Mouse (Mus musculus): ENCODE results near the gene Runx1. TPM values are rescaled to one million over a fixed set of nuclear protein-coding genes. Genes with fewer than 3 reads are reported as not detected.
A peak's percentile ranks its signal among the peaks of the same experiment; 100 is the strongest.

Runx1 gene
- polyA plus RNA-seq, 3 experiments from 2014 or later, result 28.0 to 47.0 (median 44.5) TPM

DNA sequence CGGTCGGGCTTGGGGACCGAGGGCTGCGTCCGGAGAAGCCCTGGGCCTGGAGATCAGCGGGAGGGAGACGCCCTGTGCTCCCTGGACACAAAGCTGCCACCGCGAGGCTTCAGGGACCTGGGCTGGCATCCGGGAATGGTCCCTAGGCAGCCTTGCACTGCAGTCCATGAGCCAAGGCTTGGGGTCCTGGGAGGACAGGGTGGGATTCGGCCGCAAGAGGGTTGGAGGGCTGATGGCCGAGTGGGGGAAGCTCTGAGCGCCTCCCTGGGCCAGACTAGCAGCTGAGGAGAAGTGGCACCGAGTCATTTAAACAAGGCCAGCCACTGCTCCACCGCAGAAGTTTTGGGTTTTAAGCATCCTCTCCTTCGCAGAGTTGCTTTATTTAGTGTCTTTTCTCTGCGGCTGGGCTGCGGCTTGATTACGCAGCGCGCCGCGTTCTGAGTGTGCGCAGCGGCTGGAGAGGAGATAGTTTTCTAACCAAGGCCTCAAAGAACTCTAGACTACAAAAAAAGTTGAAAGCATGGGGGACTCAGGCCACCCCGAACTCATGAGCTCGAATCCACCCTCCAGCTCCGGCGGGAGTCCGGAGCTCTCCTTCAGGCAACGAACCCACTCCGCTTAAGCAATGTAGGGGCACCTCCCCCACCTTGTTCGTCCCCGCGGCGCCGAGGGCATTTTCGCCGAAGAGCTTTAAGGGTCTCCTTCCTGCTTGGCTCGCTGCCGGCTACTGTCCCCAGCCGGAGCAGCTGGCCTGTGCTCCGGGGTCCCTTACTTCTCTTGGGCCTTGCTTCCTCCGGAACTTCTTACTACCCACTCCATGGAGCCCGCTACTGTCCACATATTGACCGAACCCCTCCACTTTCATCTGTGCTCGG is 128.0 kb downstream of the Runx1 start:
- ATAC-seq, result peak; percentile 18

GRCm38 (mm10) chr16:92697227-92697736 is 128.7 kb downstream of the Runx1 start:
- peak; percentile 62 for ATAC-seq

DNA sequence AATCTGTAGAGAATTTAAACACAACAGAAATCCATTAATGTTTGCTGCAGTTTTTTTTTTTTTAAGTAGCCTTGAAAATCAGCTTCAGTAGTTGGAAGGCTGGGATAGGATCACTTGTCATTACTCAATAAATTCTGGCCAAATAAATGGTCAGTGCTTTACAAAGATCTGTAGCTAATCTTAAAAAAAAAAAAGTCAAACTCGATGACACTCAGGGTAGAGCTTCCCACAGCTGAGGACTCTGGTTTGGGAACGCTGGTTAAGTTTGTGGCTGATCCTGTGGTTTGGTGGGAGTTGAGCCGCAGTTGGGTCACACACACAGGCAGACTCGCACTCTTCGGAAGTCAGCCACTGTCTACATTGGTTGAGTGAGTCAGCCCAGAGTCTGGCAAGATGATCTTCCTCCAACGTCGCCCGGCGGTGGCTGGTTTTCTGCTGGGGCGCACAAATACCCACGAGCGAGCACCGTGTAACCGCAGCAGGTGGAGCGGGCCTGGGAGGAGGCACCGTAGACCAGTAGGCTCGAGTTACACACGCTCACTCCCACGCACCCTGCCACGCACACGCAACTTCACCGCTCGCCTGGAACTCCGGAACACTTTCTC is 129.4 kb downstream of the Runx1 start:
- ATAC-seq, result peak; percentile 18

- no peak for ATAC-seq
Observed at GRCm38 (mm10) chr16:92695981-92696380, 130.0 kb downstream of the Runx1 start.

GRCm38 (mm10) chr16:92695200-92695921 is 130.6 kb downstream of the Runx1 start:
- ATAC-seq, result no peak

- ATAC-seq, result no peak
Observed at GRCm38 (mm10) chr16:92694496-92695106, 131.3 kb downstream of the Runx1 start.

DNA sequence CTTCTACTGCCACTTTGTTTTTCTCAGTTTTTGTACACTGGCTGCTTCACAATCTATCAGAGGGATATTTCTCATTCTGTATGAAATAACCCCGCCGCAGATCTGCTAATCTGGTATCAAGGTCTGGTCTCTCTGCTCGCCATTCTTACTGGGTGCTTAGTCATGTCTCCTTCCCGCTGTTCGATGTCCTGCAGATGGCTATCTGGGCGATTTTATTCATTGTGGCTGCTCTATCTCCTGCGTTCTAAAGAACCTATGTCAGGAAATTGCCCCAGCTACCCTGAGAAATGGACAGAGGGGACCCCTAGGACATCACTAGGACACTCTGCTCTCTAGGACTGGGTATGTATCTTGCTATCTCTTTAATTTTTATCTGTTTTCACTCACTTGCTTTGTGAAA is 135.2 kb downstream of the Runx1 start:
- no peak for ATAC-seq

- ATAC-seq, result no peak
Observed at GRCm38 (mm10) chr16:92688941-92689340, 137.0 kb downstream of the Runx1 start.

DNA sequence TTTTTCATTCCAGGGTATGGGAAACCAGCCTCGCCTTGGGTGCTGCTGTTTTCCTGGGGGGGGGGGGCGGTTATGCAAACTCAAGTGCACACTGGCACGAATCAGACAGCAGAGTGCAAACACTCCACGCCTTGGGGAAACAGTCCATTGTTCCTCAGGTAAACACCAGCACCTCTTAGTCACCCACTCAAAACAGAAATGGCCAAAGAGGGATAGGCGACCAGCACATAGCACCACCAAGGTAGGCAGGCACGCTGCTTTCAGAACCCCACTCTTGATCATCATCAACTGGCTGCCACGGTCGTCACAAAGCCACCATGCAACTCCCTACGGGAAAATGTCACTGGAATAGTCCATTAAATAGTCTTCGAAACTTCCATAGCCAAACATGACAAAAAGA is 139.0 kb downstream of the Runx1 start:
- no peak for ATAC-seq

DNA sequence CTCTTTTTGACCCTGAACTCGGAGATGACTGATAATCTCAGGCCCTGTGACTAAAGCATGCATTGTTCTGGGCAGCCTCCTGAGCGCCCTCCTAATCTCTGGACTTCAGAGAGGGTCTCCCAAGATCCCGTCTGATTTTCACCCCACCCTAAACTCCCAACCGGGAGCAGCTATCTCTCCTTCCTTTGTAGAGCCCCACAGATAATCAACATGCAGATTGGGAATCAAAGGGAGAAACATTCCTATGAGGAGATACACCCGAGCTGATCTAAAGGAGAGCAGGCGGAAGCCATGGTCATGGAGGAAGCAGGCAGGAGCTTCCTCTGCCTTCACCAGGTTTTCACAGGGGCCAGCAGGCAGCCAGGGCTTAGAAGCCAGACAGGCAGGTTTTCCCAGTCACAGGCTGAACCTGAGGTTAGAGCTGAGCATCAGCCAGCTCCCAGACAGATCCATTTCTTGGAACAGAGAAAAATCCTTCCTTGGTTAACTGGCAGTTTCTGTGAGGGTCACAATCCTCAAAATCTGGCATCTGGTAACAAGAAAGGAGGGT is 140.1 kb downstream of the Runx1 start:
- no peak for ATAC-seq

- ATAC-seq, result no peak
Observed at GRCm38 (mm10) chr16:92684423-92685211, 141.3 kb downstream of the Runx1 start.

DNA sequence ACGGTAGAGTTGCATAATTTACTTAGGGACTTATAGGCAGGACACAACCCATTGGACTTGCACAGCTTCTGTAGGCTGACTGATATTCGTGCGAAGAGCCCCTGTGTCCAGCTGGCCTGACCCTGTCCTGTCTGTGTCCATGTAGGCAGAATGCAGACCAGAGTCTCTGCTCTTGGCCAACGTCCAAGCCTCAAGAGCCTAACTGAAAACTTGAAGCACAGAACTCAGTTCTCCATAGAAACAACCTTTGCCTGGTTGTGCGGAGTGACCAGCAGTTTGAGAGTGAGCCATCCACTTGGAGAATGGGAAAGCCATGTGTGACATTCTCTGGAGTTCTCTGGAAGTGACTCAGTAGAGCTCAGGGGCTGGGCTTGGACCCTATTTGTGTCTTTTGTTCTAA is 149.3 kb downstream of the Runx1 start:
- ATAC-seq, result no peak

DNA sequence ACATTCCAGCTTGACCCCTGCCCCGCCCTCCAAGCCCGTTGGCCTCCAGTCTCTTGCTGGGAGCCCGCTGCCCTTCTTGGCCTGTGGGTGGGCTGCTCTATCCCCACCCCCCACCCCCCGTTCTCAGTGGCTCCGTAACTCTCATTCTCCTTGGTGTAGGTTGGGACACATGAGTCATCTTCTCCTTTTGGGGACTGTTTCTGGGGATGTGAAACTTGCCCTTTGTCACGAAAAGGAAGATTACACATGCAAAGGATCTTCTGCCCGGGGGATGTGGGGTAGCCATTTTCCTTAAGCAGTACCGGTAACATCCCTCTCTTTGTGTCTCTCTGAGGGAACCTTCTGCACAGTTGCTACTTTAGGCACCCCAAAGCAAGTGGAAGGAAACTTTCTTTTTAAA is 150.3 kb downstream of the Runx1 start:
- ATAC-seq, result no peak

DNA sequence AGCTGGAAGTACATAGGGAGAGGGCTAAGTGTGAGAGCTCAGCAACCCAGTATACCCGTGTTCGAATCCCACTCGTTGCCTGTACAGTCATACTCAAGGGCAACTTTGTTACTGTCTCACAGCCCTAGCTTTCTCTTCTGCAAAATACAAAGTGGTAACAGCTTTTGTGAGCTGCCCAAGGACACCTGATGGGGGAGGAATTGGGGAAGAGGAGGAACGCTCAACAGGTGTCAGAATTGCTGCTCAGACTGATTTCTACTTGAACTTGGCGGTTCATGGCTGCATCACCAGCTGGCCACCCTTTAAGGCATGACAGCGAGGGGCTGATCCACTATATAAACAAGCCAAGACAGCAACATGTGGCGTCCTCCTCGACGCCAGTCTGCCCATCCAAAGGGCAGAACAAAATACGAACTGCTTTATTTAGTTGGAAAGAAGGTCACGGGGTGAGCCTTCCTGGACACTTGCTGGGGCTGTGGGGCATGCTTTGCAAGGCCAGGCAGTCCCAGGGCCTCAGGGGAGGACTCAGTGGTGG is 151.0 kb downstream of the Runx1 start:
- no peak for ATAC-seq

- ATAC-seq, result no peak
Observed at GRCm38 (mm10) chr16:92674121-92674816, 151.7 kb downstream of the Runx1 start.

GRCm38 (mm10) chr16:92668807-92669206 is 157.1 kb downstream of the Runx1 start:
- ATAC-seq, result no peak

DNA sequence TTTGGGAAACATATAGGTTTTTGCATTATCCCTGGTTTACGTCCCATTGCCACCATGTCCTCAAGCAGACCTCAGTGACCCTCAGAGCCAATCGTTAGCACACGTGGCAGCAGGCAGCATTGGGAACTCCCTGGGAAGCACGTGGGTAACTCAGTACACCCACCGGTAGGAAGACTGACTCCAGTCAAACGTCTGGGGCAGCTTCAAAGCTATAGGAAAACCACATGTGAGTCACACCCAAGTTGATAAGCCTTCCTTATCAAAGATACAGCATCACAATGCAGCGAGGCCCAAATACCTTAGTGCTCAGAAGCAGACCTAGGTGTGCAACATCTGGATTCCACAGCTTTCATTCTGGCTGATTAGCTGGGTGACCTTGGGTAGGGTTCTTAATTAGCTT is 164.2 kb downstream of the Runx1 start:
- ATAC-seq, result no peak

DNA sequence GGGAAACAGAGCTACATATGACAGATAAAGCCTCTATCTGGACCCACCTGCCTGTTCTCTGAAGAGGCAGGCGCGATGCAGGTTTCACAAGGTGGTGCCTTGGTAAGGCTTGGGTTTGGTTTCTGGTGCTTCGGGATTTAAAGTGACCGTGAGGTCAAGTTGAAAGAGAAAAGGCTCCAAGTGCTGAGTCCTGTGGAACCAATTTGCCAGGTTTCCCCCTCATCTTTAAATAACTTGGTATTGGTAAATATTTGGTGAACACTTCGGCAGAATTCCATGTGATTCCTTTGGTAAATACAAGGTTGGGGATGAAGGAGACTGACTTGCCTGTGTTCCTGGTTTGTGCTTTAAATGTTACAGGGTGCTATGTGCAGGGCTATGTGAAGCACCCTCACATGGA is 169.2 kb downstream of the Runx1 start:
- no peak for ATAC-seq

GRCm38 (mm10) chr16:92654294-92654950 is 171.5 kb downstream of the Runx1 start:
- no peak for ATAC-seq

DNA sequence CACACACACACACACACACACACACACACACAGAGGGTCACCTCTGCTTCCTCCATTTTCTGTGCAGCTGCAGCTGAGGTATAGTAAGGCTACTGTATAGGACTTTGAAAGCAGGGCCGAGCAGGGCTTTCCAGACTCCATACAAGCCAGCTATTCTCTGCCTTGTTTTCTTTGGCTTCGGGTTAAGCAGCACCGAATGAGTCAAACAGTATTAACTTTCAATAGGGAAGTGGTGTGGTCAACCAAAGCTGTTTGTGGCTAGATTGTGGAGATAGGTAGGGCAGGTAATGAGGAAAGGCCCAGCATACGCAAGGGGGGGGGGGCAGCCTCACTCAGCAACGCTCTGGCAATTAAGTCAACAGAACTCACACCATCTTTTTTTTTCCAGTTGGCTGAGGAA is 172.1 kb downstream of the Runx1 start:
- ATAC-seq, result peak; percentile 74
